Mouse (Mus musculus): Measurements from ENCODE around the gene Col6a6. TPM values are rescaled to one million over a fixed set of nuclear protein-coding genes. Genes with fewer than 3 reads are reported as not detected.

The Col6a6 gene
- polyA plus RNA-seq, 1 experiment from 2014 or later, result 4.8 TPM

- Histone ChIP-seq H3K36me3 (peaks cover 5% of the 10 kb centered on the region; the same call in 1 of the 2 replicates), H3K27me3 (no peaks in the 10 kb centered on the region), H3K4me2 (no peak overlapping the region), H3K4me1 (peaks cover 14% of the 10 kb centered on the region), H3K9me3 (no peaks in the 10 kb centered on the region), H3K27ac (no peak overlapping the region), H3K4me3 (no peak overlapping the region), H3K9ac (no peak overlapping the region)
- 2% methylated on average over 5 of the region's 5 CpGs for WGBS
- no peak for ATAC-seq (ENCODE audit: insufficient number of reproducible peaks, low FRiP score, low TSS enrichment, low read depth)
These were observed 134.1 kb downstream of the Col6a6 start for GRCm38 (mm10) chr9:105693854-105694253.

DNA sequence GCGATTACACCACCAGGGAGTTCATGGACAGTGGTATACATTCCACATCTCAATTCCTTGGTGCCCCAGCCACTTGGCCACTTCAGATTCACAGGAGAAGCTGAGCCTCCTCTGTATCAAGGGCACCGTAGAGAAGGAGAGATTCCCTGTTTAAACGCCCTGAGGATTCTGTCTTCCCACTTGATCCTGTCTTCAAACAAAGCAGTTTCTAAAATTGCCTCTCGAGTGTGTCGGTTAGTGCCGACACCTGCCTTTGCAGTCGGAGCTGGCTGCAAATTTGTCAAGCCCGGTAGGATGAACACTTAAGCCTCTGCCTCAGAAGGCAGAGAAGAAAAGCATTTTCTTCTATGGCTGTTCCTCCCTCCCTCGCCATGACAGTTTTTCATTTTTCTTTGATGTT lies 134.9 kb downstream of the Col6a6 start:
- no peak overlapping the region for H3K27ac ChIP-seq
- H3K4me2 ChIP-seq, result no peak overlapping the region
- WGBS, result 83% methylated on average over 9 of the region's 9 CpGs
- peaks cover 13% of the 10 kb centered on the region; the same call in 1 of the 2 replicates for H3K36me3 ChIP-seq
- no peak overlapping the region for H3K9ac ChIP-seq
- ATAC-seq (ENCODE audit: insufficient number of reproducible peaks, low FRiP score, low TSS enrichment, low read depth), result no peak
- H3K27me3 ChIP-seq, result no peaks in the 10 kb centered on the region
- H3K4me1 ChIP-seq, result peaks cover 7% of the 10 kb centered on the region; the same call in 1 of the 2 replicates
- no peak overlapping the region for H3K4me3 ChIP-seq
- H3K9me3 ChIP-seq, result no peaks in the 10 kb centered on the region

DNA sequence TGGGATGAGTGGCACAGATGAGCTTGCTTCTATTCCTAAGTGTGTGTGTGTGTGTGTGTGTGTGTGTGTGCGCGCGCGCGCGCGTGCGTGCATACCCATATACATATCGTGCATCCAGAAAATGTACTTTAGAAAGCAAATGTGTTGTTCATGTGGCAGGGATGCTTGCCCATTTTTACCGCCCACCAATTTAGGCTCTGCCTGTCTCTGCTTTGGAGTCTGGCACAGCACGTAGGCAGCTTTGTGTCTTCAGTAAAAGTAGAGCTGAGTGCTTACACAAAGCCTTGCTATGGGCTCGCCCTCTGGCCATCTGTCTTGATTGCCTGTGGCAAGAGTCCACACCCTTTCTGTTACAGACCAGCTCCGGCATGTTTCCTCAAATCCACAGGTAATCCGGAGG lies 135.5 kb downstream of the Col6a6 start:
- 89% methylated on average over 14 of the region's 14 CpGs for WGBS
- Histone ChIP-seq H3K27ac (no peak overlapping the region), H3K36me3 (peaks cover 18% of the 10 kb centered on the region; the same call in 1 of the 2 replicates), H3K9me3 (no peaks in the 10 kb centered on the region), H3K4me1 (0 out of 2 replicates have a peak, but pooled peaks cover 2% of the 10 kb centered on the region), H3K27me3 (no peaks in the 10 kb centered on the region), H3K4me2 (no peak overlapping the region), H3K9ac (no peak overlapping the region), H3K4me3 (no peak overlapping the region)
- ATAC-seq (ENCODE audit: insufficient number of reproducible peaks, low FRiP score, low TSS enrichment, low read depth), result no peak

GRCm38 (mm10) chr9:105689485-105689884 lies 138.5 kb downstream of the Col6a6 start:
- no peak for ATAC-seq (ENCODE audit: insufficient number of reproducible peaks, low FRiP score, low TSS enrichment, low read depth)
- 69% methylated on average over 7 of the region's 7 CpGs for WGBS

DNA sequence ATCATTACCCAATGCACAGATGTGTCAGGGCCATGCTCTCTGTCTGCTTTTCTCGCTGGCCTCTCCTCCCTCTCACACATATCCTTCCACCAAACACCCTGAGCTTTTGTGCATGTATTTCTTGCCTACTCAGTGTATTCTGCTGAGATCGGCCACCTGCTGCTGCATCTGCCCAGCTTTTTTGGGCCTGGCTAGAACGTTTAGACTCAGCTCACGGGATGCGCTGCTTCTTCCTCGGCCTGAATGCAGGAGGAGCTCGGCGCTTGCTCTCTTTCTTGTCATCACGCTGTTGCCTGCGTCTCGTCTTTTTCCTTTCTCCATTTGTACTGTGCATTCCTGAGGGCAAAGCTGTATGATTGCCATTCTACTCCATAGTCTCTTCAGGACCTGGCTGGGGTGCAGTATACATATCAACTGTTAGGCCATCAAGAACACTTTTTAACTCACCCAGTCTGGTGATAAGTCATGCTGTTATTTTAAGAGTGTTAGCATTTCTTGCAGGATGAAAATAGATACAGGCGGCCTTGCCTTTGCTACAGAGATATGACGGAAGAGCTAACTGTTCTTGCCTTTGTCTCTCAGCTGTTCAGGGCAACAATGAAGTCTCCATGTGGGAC lies 143.3 kb downstream of the Col6a6 start:
- 91% methylated on average over 13 of the region's 13 CpGs for WGBS

More at GRCm38 (mm10) chr9:105689485-105689884, 138.5 kb downstream of the Col6a6 start:
- H3K4me1 ChIP-seq, result 0 out of 2 replicates have a peak, but pooled peaks cover 2% of the 10 kb centered on the region
- no peaks in the 10 kb centered on the region for H3K27me3 ChIP-seq
- H3K9me3 ChIP-seq, result no peaks in the 10 kb centered on the region
- no peak overlapping the region for H3K9ac ChIP-seq
- H3K36me3 ChIP-seq, result peaks cover 48% of the 10 kb centered on the region
- no peak overlapping the region for H3K4me2 ChIP-seq
- H3K27ac ChIP-seq, result no peak overlapping the region
- H3K4me3 ChIP-seq, result no peak overlapping the region

DNA sequence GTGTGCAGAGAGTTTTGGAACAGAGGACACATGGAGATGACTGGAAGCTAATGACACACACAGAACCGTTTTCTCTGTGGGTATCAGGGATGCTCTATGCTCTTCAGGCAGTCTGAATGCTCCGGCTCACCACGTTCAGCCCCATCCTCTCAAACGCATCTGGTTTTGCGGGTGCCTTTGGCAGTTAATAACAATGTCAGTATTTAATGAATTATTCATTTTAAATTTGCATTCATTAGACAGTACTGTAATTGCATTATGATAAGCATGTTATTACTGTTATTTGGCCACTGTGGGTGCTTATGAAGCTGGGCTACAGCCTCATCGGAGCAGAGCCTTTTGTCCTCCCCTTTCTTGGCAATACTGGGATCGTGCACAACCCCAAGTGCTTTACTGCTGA lies 146.6 kb downstream of the Col6a6 start:
- peaks cover 67% of the 10 kb centered on the region for H3K36me3 ChIP-seq

More for the DNA sequence above, 143.3 kb downstream of the Col6a6 start:
- no peak overlapping the region for H3K9ac ChIP-seq
- no peak overlapping the region for H3K4me3 ChIP-seq
- no peaks in the 10 kb centered on the region for H3K4me1 ChIP-seq
- ATAC-seq (ENCODE audit: insufficient number of reproducible peaks, low FRiP score, low TSS enrichment, low read depth), result no peak
- H3K27me3 ChIP-seq, result no peaks in the 10 kb centered on the region
- H3K9me3 ChIP-seq, result no peaks in the 10 kb centered on the region
- peaks cover 67% of the 10 kb centered on the region for H3K36me3 ChIP-seq
- H3K4me2 ChIP-seq, result no peak overlapping the region
- H3K27ac ChIP-seq, result no peak overlapping the region

DNA sequence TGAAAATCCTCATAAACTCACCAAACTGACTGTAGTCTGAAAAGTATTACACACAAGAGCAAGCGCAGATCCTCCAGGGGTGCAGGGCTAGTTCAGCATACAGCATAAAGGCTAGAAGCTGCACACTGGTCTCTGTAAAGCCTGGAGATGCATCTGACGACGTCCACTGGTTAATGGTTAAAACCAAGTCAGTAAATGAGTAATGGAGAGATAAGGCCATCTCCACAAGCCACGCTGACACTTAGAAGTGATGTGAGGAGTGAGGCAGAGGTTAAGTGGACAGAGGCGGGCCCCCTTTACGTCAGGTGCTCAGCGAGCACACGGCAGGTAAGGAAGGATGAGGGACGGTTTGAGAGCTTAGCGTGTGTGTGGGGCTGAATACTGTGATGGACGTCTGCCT lies 152.0 kb downstream of the Col6a6 start:
- Histone ChIP-seq H3K9me3 (no peaks in the 10 kb centered on the region), H3K9ac (no peak overlapping the region), H3K36me3 (peaks cover 60% of the 10 kb centered on the region), H3K4me1 (no peaks in the 10 kb centered on the region), H3K4me3 (no peak overlapping the region), H3K27ac (no peak overlapping the region), H3K27me3 (no peaks in the 10 kb centered on the region), H3K4me2 (no peak overlapping the region)
- WGBS, result 87% methylated on average over 11 of the region's 11 CpGs
- ATAC-seq (ENCODE audit: insufficient number of reproducible peaks, low FRiP score, low TSS enrichment, low read depth), result no peak

More for the DNA sequence above, 146.6 kb downstream of the Col6a6 start:
- Histone ChIP-seq H3K4me2 (no peak overlapping the region), H3K27me3 (no peaks in the 10 kb centered on the region), H3K4me3 (no peak overlapping the region), H3K27ac (no peak overlapping the region), H3K9ac (no peak overlapping the region), H3K4me1 (no peaks in the 10 kb centered on the region), H3K9me3 (no peaks in the 10 kb centered on the region)
- no peak for ATAC-seq (ENCODE audit: insufficient number of reproducible peaks, low FRiP score, low TSS enrichment, low read depth)
- 91% methylated on average over 7 of the region's 7 CpGs for WGBS

GRCm38 (mm10) chr9:105672032-105672431 lies 155.9 kb downstream of the Col6a6 start:
- no peaks in the 10 kb centered on the region for H3K4me1 ChIP-seq
- ATAC-seq (ENCODE audit: insufficient number of reproducible peaks, low FRiP score, low TSS enrichment, low read depth), result no peak
- no peak overlapping the region for H3K27ac ChIP-seq
- no peaks in the 10 kb centered on the region for H3K27me3 ChIP-seq
- H3K4me3 ChIP-seq, result no peak overlapping the region
- peaks cover 71% of the 10 kb centered on the region for H3K36me3 ChIP-seq
- no peak overlapping the region for H3K9ac ChIP-seq
- H3K4me2 ChIP-seq, result no peak overlapping the region
- 80% methylated on average over 2 of the region's 2 CpGs for WGBS
- H3K9me3 ChIP-seq, result no peaks in the 10 kb centered on the region

DNA sequence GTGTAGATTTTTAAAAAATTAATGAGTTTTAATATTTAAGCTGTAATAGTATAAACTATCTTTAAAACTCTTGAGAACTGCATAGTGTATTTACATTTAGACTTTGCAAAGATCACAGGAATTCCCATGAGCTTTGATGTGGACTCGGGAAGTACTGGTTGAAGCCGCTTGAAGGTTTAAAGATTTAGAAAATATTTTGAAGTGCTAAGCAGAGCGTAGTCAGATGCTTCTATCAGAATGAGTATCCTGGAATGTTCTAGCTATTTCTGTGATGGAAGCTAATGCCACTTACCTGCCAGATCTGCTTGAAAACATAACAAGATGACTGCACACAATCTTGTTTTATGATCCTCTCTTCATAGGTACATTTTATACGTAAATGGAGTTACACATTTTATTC lies 157.0 kb downstream of the Col6a6 start:
- Histone ChIP-seq H3K4me3 (no peak overlapping the region), H3K36me3 (peaks cover 67% of the 10 kb centered on the region), H3K9ac (no peak overlapping the region), H3K4me1 (0 out of 2 replicates have a peak, but pooled peaks cover 2% of the 10 kb centered on the region), H3K27me3 (no peaks in the 10 kb centered on the region), H3K4me2 (no peak overlapping the region), H3K9me3 (no peaks in the 10 kb centered on the region), H3K27ac (no peak overlapping the region)
- 91% methylated on average over 4 of the region's 4 CpGs for WGBS
- ATAC-seq (ENCODE audit: insufficient number of reproducible peaks, low FRiP score, low TSS enrichment, low read depth), result no peak

DNA sequence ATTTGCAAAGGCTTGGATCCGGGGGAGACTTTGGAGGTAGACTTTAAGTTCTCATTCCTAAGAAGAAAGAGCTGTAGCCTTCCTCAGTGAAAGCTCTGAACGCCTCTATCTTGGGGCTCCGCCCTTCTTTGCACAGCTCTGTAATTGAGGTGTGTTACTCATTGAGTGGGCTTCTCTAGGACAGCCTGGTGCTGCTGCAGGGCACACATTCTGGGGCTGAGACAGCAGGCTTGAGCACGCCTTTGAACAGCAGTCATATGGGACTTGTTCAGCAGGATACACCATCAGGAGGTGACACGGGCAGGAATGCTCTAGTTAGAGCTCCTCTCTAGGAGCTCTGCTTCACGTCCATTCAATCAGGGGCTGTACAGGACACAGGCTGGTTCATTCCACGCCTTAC lies 162.7 kb downstream of the Col6a6 start:
- Histone ChIP-seq H3K4me3 (no peak overlapping the region), H3K4me1 (0 out of 2 replicates have a peak, but pooled peaks cover 5% of the 10 kb centered on the region), H3K9ac (no peak overlapping the region), H3K36me3 (peaks cover 74% of the 10 kb centered on the region), H3K27ac (no peak overlapping the region), H3K4me2 (no peak overlapping the region), H3K27me3 (no peaks in the 10 kb centered on the region), H3K9me3 (no peaks in the 10 kb centered on the region)
- 76% methylated on average over 7 of the region's 7 CpGs for WGBS
- peak; percentile 73; the same call in 1 of the 2 replicates for ATAC-seq (ENCODE audit: insufficient number of reproducible peaks, low FRiP score, low TSS enrichment, low read depth)

- H3K27ac ChIP-seq, result no peak overlapping the region
- H3K9ac ChIP-seq, result no peak overlapping the region
- no peak overlapping the region for H3K4me3 ChIP-seq
- ATAC-seq (ENCODE audit: insufficient number of reproducible peaks, low FRiP score, low TSS enrichment, low read depth), result no peak
- peaks cover 73% of the 10 kb centered on the region for H3K36me3 ChIP-seq
- 87% methylated on average over 6 of the region's 6 CpGs for WGBS
- H3K9me3 ChIP-seq, result no peaks in the 10 kb centered on the region
- no peaks in the 10 kb centered on the region for H3K27me3 ChIP-seq
- no peaks in the 10 kb centered on the region for H3K4me1 ChIP-seq
- H3K4me2 ChIP-seq, result no peak overlapping the region
These were observed 168.1 kb downstream of the Col6a6 start for GRCm38 (mm10) chr9:105659877-105660276.

- H3K4me3 ChIP-seq, result no peak overlapping the region
- no peak overlapping the region for H3K4me2 ChIP-seq
- H3K9me3 ChIP-seq, result no peaks in the 10 kb centered on the region
- no peaks in the 10 kb centered on the region for H3K4me1 ChIP-seq
- no peak overlapping the region for H3K27ac ChIP-seq
- 96% methylated on average over 12 of the region's 12 CpGs for WGBS
- peaks cover 69% of the 10 kb centered on the region for H3K36me3 ChIP-seq
- H3K27me3 ChIP-seq, result no peaks in the 10 kb centered on the region
- no peak overlapping the region for H3K9ac ChIP-seq
- ATAC-seq (ENCODE audit: insufficient number of reproducible peaks, low FRiP score, low TSS enrichment, low read depth), result no peak
These were observed 169.7 kb downstream of the Col6a6 start for GRCm38 (mm10) chr9:105658216-105658615.
